ENCODE assay signal across 22 mouse cellular contexts in the genomic region with DNA sequence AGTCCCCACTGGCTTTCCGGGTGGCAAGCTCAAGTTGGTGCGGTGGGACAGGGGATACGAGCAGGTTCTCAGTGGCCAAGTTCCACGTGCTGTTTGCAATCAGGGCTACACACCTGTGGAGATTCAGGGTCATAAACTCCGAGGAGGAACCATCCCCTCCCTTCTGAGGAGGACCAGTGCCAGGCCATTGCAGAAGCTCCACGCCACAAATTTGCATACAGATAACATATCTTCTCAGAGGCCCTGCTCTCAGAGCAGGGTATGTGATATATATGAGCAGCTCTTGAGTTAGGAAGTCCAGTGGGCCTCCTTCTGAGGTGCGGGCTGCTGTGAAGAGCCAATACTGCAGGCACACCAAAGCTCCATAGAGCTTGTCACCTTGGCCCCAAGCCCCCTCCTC. TPM values are rescaled to one million over a fixed set of nuclear protein-coding genes. Genes with fewer than 3 reads are reported as not detected.
A peak's percentile ranks its signal among the peaks of the same experiment; 100 is the strongest.
DNase-seq lines count a peak whose midpoint lies in the region; ATAC-seq and TF ChIP-seq lines count a peak whose summit lies in the region.
"Had no signal": no experiment of that assay in that cellular context is flagged by ENCODE, and none has a peak within 500 bp of the region (broad histone marks: within the 10 kb centered on the region; RNA-seq: fewer than 3 reads in every experiment).

No protein-coding gene starts in this region.

- H3K36me3 ChIP-seq in intestine, postnatal 0 days (ENCODE audit: control insufficient read depth, insufficient read depth): no peaks in the 10 kb centered on the region
- no peaks in the 10 kb centered on the region for H3K36me3 ChIP-seq in limb, embryonic 10.5 days
- H3K36me3 ChIP-seq: G1E; heart, embryonic 10.5 days; heart, embryonic 15.5 days; hindbrain, embryonic 10.5 days; hindbrain, embryonic 15.5 days had no signal

- H3K27me3 ChIP-seq in intestine, postnatal 0 days (replicated peaks; ENCODE audit: control insufficient read depth, insufficient read depth, low read length): no peaks in the 10 kb centered on the region
- H3K27me3 ChIP-seq in limb, embryonic 10.5 days (ENCODE audit: low read depth, poor library complexity, severe bottlenecking): peaks cover 15% of the 10 kb centered on the region
- H3K27me3 ChIP-seq: hindbrain, embryonic 15.5 days; Patski had no signal

- no peak for TF ChIP-seq CTCF in intestine, postnatal 0 days (IDR thresholded peaks at IDR 0.05; ENCODE audit: low read depth)

- peak overlapping the region; percentile 96 for H3K27ac ChIP-seq in brown adipose tissue, adult 24 weeks (replicated peaks; ENCODE audit: low read depth, low read length)
- no peak overlapping the region for H3K27ac ChIP-seq in intestine, postnatal 0 days (ENCODE audit: low read depth, low read length)
- no peak overlapping the region for H3K27ac ChIP-seq in limb, embryonic 10.5 days
- H3K27ac ChIP-seq: forebrain, embryonic 13.5 days; heart, embryonic 10.5 days; heart, embryonic 15.5 days; hindbrain, embryonic 10.5 days; hindbrain, embryonic 15.5 days had no signal

- no peaks in the 10 kb centered on the region for H3K9me3 ChIP-seq in intestine, postnatal 0 days (ENCODE audit: control insufficient read depth)
- H3K9me3 ChIP-seq in limb, embryonic 10.5 days (replicated peaks): no peaks in the 10 kb centered on the region
- H3K9me3 ChIP-seq: forebrain, embryonic 13.5 days; G1E; heart, embryonic 10.5 days; heart, embryonic 15.5 days; hindbrain, embryonic 10.5 days; hindbrain, embryonic 15.5 days had no signal

- H3K4me3 ChIP-seq in brown adipose tissue, adult 24 weeks (ENCODE audit: insufficient read depth, low read depth, low read length): no peak overlapping the region
- H3K4me3 ChIP-seq in intestine, postnatal 0 days (ENCODE audit: low read depth, low read length): no peak overlapping the region
- H3K4me3 ChIP-seq in limb, embryonic 10.5 days: no peak overlapping the region
- H3K4me3 ChIP-seq: forebrain, embryonic 13.5 days; heart, embryonic 10.5 days; heart, embryonic 15.5 days; hindbrain, embryonic 10.5 days; hindbrain, embryonic 15.5 days had no signal

- WGBS in intestine, postnatal 0 days: 40% methylated on average over 7 of the region's 7 CpGs
- 76% methylated on average over 7 of the region's 7 CpGs for WGBS in limb, embryonic 10.5 days

- peak; percentile 9 for DNase-seq in testis, postnatal 14 days (ENCODE audit: low spot score)
- no peak for DNase-seq in testis, postnatal 10 days (ENCODE audit: low spot score)
- DNase-seq in retina, postnatal 1 day: no peak
- no peak for DNase-seq in limb, embryonic 10.5 days (ENCODE audit: low spot score)
- DNase-seq: adrenal gland, postnatal 25 days; B cell, adult 2 months; cerebellum, adult 8-10 months; forebrain, postnatal 0 days; gastrocnemius, postnatal 14 days; kidney, adult 18-20 months had no signal

- no peak overlapping the region for H3K4me2 ChIP-seq in intestine, postnatal 0 days (replicated peaks; ENCODE audit: low read depth)
- H3K4me2 ChIP-seq: forebrain, embryonic 13.5 days; heart, embryonic 15.5 days; hindbrain, embryonic 15.5 days had no signal

- peaks cover 17% of the 10 kb centered on the region for H3K4me1 ChIP-seq in brown adipose tissue, adult 24 weeks (ENCODE audit: control insufficient read depth, insufficient read depth, insufficient read length, low read length)
- no peaks in the 10 kb centered on the region for H3K4me1 ChIP-seq in intestine, postnatal 0 days (replicated peaks; ENCODE audit: control insufficient read depth, insufficient read depth, low read length)
- no peaks in the 10 kb centered on the region for H3K4me1 ChIP-seq in limb, embryonic 10.5 days
- H3K4me1 ChIP-seq: forebrain, embryonic 13.5 days; hindbrain, embryonic 10.5 days; hindbrain, embryonic 15.5 days had no signal

- H3K9ac ChIP-seq in intestine, postnatal 0 days (ENCODE audit: low read depth, low read length): no peak overlapping the region
- H3K9ac ChIP-seq: forebrain, embryonic 13.5 days; forebrain, postnatal 0 days; heart, embryonic 15.5 days; hindbrain, embryonic 15.5 days had no signal

- peak; percentile 50 for ATAC-seq in intestine, postnatal 0 days
- ATAC-seq in granulocyte monocyte progenitor cell, adult 5-6 weeks (replicated peaks; ENCODE audit: poor library complexity, severe bottlenecking): no peak
- ATAC-seq: activated CD4-positive, CD25-positive, alpha-beta regulatory T cell, adult 4 months; CD4-positive, CD25-positive, alpha-beta regulatory T cell, adult 4 months; forebrain, embryonic 13.5 days; forebrain, postnatal 0 days; Patski had no signal

RNA-seq across cellular contexts. Expression of a gene that starts 15.8 kb away (rescaled TPM):
- 53.5 and 108 TPM in 2 replicates for polyA plus RNA-seq in brown adipose tissue, adult 24 weeks (2012; ENCODE audit: insufficient read depth, insufficient read length, missing spikeins)
- polyA plus RNA-seq in intestine, postnatal 0 days (2015; fragmentation: Nextera tagmentation; extraction: Ambion mirVana): 14.3 and 21.0 TPM in 2 replicates
- 0.16 and 0.45 TPM in 2 replicates for polyA plus RNA-seq in limb, embryonic 10.5 days (2016; fragmentation: Nextera tagmentation; extraction: Ambion mirVana)
- not detected in 2 replicates for total RNA-seq in granulocyte monocyte progenitor cell, adult 5-6 weeks (2014; fragmentation: Nextera tagmentation)
- not detected in 2 replicates for total RNA-seq in granulocyte monocyte progenitor cell, adult 5-6 weeks (2017)
- polyA plus RNA-seq: G1E had no signal

Comparison
In these comparisons a context has a peak if more than half of its experiments do, and no peak if none do; other contexts are left out.
1. RNA of a gene that starts 15.8 kb away (polyA plus RNA-seq): 53.5 to 108 TPM in brown adipose tissue, adult 24 weeks and 14.3 to 21.0 TPM in intestine, postnatal 0 days; 0.16 to 0.45 TPM in limb, embryonic 10.5 days; every median in the first group is over 10 times any median in the second.